ENCODE assay signal across 16 mouse cellular contexts in the genomic region with DNA sequence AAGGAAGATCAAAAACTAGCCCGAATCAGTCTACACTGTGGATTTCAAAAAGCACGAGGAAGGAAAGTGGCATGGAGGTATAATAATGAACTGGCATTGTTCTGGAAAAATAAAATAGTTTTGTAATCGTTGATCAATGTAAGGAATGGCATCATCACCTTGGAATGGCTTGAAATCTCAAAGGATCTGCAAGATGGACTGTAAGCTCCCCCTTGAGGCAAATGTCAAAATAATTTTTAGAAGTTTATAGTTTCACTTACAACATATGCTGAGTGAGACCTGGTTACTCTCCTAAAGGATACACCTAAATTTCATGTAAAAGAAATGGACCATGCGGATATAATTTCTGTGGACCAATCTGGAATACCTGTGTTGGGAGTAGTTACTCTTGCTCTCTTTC. TPM values are rescaled to one million over a fixed set of nuclear protein-coding genes. Genes with fewer than 3 reads are reported as not detected.
DNase-seq lines count a peak whose midpoint lies in the region; TF ChIP-seq lines count a peak whose summit lies in the region.
"Had no signal": no experiment of that assay in that cellular context is flagged by ENCODE, and none has a peak within 500 bp of the region (broad histone marks: within the 10 kb centered on the region; RNA-seq: fewer than 3 reads in every experiment).

No protein-coding gene starts in this region.

- no peak overlapping the region for H3K4me3 ChIP-seq in gastrocnemius, adult 2 months
- H3K4me3 ChIP-seq in MEL (ENCODE audit: control insufficient read depth in 1 of 2, insufficient read depth in 1 of 2, low read depth in 2 of 2, low read length in 2 of 2) = no peak overlapping the region

- peak; percentile 49 for TF ChIP-seq CTCF in gastrocnemius, adult 2 months (IDR thresholded peaks at IDR 0.05)
- no peak for TF ChIP-seq CTCF in MEL (IDR thresholded peaks at IDR 0.05 in 2 of 3, conservative IDR thresholded peaks at IDR 0.05 in 1 of 3; ENCODE audit: control insufficient read depth in 1 of 3, insufficient read depth in 1 of 3, low read depth in 2 of 3, low read length in 3 of 3, poor library complexity in 1 of 3, severe bottlenecking in 1 of 3)
- TF ChIP-seq CTCF in brain, embryonic 14.5 days (IDR thresholded peaks at IDR 0.05; ENCODE audit: borderline replicate concordance, extremely low read depth, insufficient read depth, insufficient read length) = no peak

- H3K27me3 ChIP-seq in MEL (ENCODE audit: control insufficient read depth in 1 of 2, insufficient read depth in 2 of 2, low read length in 2 of 2) = no peaks in the 10 kb centered on the region

- intact Hi-C loops in gastrocnemius, adult 2 months (cut with DNase I) = loop anchor here (5.0 kb wide), 1 partner anchor 313 kb away; no protein-coding TSS in a partner anchor
- intact Hi-C loops in left cerebral cortex, postnatal 14 days (cut with DNase I) = loop anchor here (2.0 to 5.0 kb wide), 2 partner anchors 314 to 498 kb away; no protein-coding TSS in a partner anchor
- intact Hi-C loops in left cerebral cortex, postnatal 10 days (cut with DNase I) = loop anchor here (2.0 kb wide), 2 partner anchors 314 to 498 kb away; no protein-coding TSS in a partner anchor

- peak; percentile 23 for TF ChIP-seq RAD21 in MEL (IDR thresholded peaks at IDR 0.05; ENCODE audit: low read depth, low read length)

- no peak overlapping the region for H3K9ac ChIP-seq in MEL (ENCODE audit: control insufficient read depth, low read depth, low read length, poor library complexity, severe bottlenecking)

- H3K79me2 ChIP-seq in MEL (ENCODE audit: control insufficient read depth, insufficient read depth, low read length, poor library complexity) = no peaks in the 10 kb centered on the region

- TF ChIP-seq POLR2A in MEL (IDR thresholded peaks at IDR 0.05; ENCODE audit: control insufficient read depth in 1 of 2, insufficient read depth in 1 of 2, low read depth in 1 of 2, low read length in 2 of 2, poor library complexity in 1 of 2) = no peak
- TF ChIP-seq POLR2A in brain, embryonic 14.5 days (IDR thresholded peaks at IDR 0.05; ENCODE audit: borderline replicate concordance, extremely low read depth, insufficient read depth, insufficient read length, poor library complexity, severe bottlenecking) = no peak

- H3K9me3 ChIP-seq in MEL (replicated peaks; ENCODE audit: insufficient read depth, low read length) = no peaks in the 10 kb centered on the region

- no peak for DNase-seq in gastrocnemius, adult 2 months
- no peak for DNase-seq in gastrocnemius, adult 8-10 months (ENCODE audit: low spot score in 2 of 2)
- peak; percentile 3 to 22 for DNase-seq in left cerebral cortex, postnatal 14 days (ENCODE audit: low spot score in 2 of 2)
- DNase-seq in left cerebral cortex, postnatal 10 days (ENCODE audit: extremely low spot score in 1 of 2, low spot score in 2 of 2) = no peak
- DNase-seq in MEL (ENCODE audit: low read depth, low spot score) = no peak
- DNase-seq in brain, embryonic 14.5 days (ENCODE audit: low read depth) = peak; percentile 65
- DNase-seq in ovary, postnatal 36 days (ENCODE audit: low spot score) = no peak
- DNase-seq: adrenal gland, adult 8-10 months; cerebellum, postnatal 14 days; kidney, adult 11 months; kidney, postnatal 4 days; liver; lung, postnatal 10 days; spleen, adult 18-20 months; thymus, postnatal 25 days had no signal

- no peak for TF ChIP-seq EP300 in MEL (IDR thresholded peaks at IDR 0.05; ENCODE audit: low read depth in 1 of 2, low read length in 2 of 2)

- no peaks in the 10 kb centered on the region for H3K36me3 ChIP-seq in MEL (ENCODE audit: control insufficient read depth in 1 of 2, insufficient read depth in 2 of 2, low read length in 2 of 2)

- H3K27ac ChIP-seq in gastrocnemius, adult 2 months = no peak overlapping the region
- no peak overlapping the region for H3K27ac ChIP-seq in MEL (ENCODE audit: control insufficient read depth, low read depth, low read length)

- no peaks in the 10 kb centered on the region for H3K4me1 ChIP-seq in MEL (ENCODE audit: control insufficient read depth in 1 of 2, insufficient read depth in 2 of 2, low read length in 2 of 2)

TF ChIP-seq in MEL, 35 proteins besides CTCF, POLR2A, EP300 and RAD21:
- TF ChIP-seq SMC3 (IDR thresholded peaks at IDR 0.05; ENCODE audit: low read depth, low read length) = peak; percentile 18; the same call in 1 of the 2 replicates
- no peak for TF ChIP-seq MAZ (IDR thresholded peaks at IDR 0.05; ENCODE audit: low read depth, low read length)

RNA-seq across cellular contexts. Expression of a gene that starts 19.6 kb away (rescaled TPM):
- 10 to 100 TPM in 1 of 2 experiments, 1 to 10 TPM in 1; 5.4 to 11.4 TPM for total RNA-seq in gastrocnemius, adult 2 months (2021)
- total RNA-seq in gastrocnemius, adult 8-10 months (2022) = 1 to 10 TPM; 2.5 to 5.4 (median 3.3) TPM
- total RNA-seq in left cerebral cortex, postnatal 14 days (2021) = 1 to 10 TPM; 1.3 to 3.7 TPM
- 1 to 10 TPM; 4.2 to 4.7 TPM for total RNA-seq in left cerebral cortex, postnatal 10 days (2021)
- not detected in 2 replicates for total RNA-seq in MEL (2012; rRNA removed)
- not detected for polyA plus RNA-seq in MEL (2012; ENCODE audit: insufficient read depth in 1 of 2, insufficient read length in 2 of 2, low read depth in 1 of 2, low replicate concordance in 2 of 2, missing spikeins in 1 of 2)
- polyA plus RNA-seq in brain, embryonic 14.5 days (2012; rRNA removed) = 4.4 and 6.4 TPM in 2 replicates
- total RNA-seq: hematopoietic stem cell, adult 5-6 weeks had no signal

Comparison
In these comparisons a context has a peak if more than half of its experiments do, and no peak if none do; other contexts are left out.
1. DNase-seq: peak in left cerebral cortex, postnatal 14 days (2 of 2) and brain, embryonic 14.5 days (single experiment); none in gastrocnemius, adult 2 months (single experiment), gastrocnemius, adult 8-10 months (0 of 2), left cerebral cortex, postnatal 10 days (0 of 2), MEL (single experiment) and ovary, postnatal 36 days (single experiment).